Mouse (Mus musculus) Muller cell, postnatal 12 days (primary cell): ENCODE results near the gene Rtp3.

Source experiments
- DNase-seq: peaks from one replicate; pipeline ENCODE4 v3.0.0-alpha.2; 2015; ENCODE audit errors: inconsistent ontology term

The Rtp3 gene

GRCm38 (mm10) chr9:110945926-110946325 lies 44.5 kb downstream of the Rtp3 start, which contains the start of gene Tdgf1:
Tdgf1 (minus strand) TSS chr9:110946158.
- no peak for DNase-seq

DNA sequence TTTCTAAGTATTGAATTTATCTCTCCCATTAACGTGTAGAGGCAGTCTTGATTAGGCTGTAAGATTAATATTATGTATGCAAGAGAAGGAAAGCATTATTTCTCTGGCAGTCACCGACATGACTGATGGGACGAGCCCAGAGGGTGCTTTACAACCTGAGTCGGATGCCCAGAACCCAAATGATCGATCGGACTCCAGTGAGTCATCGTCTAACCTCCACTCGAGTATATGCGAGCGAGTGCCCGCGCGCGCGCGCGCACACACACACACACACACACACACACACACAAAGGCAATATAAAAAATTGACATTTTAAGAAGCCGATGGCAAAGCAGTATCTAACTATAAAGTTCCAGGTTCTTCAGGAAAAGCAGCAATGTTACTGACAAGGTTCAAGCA lies 45.0 kb downstream of the Rtp3 start:
- no peak for DNase-seq

DNA sequence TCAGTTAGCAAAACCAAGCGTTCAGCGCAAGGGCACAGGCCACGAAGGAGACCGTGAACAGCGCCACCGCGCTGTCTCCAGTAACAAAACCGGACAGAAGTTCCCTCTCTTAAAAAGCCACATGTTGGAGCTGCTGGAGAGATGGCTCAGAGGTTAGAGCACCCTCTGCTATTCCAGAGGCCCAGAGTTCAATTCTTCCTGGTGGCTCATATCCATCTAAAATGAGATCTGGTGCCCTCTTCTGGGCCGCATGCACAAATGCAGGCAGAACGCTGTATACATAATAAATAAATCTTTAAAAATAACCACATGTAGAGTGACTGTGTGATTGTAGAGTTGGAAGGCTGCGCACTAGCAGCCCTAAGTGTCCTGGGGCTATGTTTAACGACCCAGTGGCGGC lies 46.1 kb downstream of the Rtp3 start:
- DNase-seq, result no peak

DNA sequence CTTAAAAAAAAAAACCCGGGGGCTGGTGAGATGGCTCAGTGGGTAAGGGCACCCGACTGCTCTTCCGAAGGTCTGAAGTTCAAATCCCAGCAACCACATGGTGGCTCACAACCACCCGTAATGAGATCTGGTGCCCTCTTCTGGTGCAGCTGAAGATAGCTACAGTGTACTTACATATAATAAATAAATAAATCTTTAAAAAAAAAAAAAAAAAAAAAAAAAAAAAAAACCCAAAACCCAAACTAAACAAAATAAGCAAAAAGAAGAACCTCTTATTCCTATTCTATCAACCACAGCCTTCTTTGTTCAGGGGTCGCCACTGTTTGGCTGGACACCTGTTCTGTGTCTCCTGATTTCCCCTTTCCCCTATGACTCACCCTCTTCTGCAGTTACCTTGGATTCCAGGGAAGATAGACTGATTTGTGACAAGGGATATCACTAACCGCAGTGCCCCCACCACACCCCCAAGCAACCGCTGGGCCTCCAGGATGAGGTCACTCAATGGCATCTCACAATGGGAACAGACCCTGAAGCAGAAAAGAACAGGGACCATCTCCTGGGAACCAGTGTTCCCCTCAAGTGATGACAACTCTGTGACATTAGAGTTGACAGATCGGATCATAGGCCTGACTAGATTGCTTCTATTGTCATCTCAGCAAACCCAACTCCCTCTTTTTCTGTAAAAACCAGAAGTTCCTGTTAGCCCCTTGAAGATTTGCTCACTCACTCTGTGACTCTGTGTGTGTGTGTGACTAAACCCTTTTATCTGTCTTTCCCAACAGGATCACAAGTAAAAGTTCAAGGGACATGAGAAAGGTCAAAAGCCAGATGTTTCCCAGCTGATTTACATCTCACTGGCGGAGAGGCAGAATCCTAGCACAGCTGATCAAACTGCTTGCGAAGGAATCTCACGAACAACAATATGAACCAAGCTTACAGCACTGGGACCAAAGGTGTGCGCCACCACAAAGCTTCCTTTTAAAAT lies 52.6 kb downstream of the Rtp3 start:
- DNase-seq, result no peak

DNA sequence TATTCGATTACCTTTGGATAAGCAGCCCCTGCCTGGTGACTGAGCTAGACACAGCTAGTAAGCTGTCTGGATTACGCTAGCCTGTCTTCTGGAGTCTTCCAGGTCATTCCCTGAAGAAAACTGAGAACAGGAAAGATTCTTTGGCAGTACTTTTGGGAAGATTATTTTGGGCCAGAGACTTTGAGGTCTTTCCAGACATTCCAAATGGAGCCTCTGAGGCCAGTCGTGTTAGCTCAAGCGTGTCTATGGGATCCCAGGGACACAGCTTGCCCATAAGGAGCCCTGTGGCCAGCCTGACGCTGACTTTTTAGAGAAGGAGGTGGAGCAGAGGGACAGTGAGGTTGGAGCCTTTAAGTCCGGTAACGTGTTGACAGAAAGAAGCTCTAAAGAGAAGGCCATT lies 54.4 kb downstream of the Rtp3 start:
- no peak for DNase-seq
